Mouse (Mus musculus) liver, embryonic 14.5 days (tissue): ENCODE data around the gene Chat.

ENCODE experiments used
- CTCF ChIP-seq: IDR thresholded peaks from 2 replicates; pipeline ENCODE4 v1.5.1; 2016; ENCODE audit warnings: antibody characterized with exemption, low read depth, control low read depth
- EP300 ChIP-seq: IDR thresholded peaks from 2 replicates; pipeline ENCODE4 v1.6.1; 2016; ENCODE audit warnings: antibody characterized with exemption, low read depth

DNA sequence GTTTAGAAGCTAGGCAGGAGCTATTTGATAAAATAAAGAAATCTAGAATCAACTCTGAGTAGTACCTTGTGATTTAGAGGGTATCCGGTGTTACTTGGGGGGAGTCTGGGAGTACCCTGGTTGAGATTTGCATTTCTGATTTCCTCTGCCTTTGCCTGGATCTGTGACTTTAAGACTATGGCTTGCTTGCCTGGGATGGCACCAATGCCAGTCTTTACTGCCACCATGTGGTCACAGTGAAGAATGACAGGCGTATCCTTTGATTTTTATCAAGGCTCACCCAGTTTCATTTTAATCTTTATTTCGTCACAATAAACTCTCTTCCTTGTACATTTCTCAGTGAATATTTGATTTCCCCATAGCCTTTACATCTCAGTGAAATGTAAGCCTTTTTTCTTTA lies 16.3 kb upstream of the Chat start:
- TF ChIP-seq EP300 (no peak), CTCF (peak; percentile 80)
